Mouse (Mus musculus) Patski (cell line): ENCODE results near the gene Mok. TPM values are rescaled to one million over a fixed set of nuclear protein-coding genes. Genes with fewer than 3 reads are reported as not detected.
"Not testable (repeated sequence)": the region's sequence is repeated elsewhere in the genome, so short reads cannot be mapped to it uniquely, and the experiment has no call there.

Experiments
- ATAC-seq: fragments of 100-300 bp; one replicate; pipeline ENCODE4 v1.8.0; 2021
- CTCF ChIA-PET: fragments of 350-600 bp; sonication (Branson Sonifier 250); formaldehyde crosslinking; loops from one replicate; lab custom pipeline; 2022; ENCODE audit warnings: inconsistent platforms; lab: Charles Lee
- POLR2A ChIA-PET: fragments of 350-600 bp; sonication (Branson Sonifier 250); formaldehyde crosslinking; loops from one replicate; lab custom pipeline; 2022; ENCODE audit warnings: antibody characterized with exemption, inconsistent platforms; lab: Charles Lee
- DNase-seq: peaks from one replicate; pipeline ENCODE4 v3.0.0-alpha.2; 2011; ENCODE audit warnings: low read depth, low spot score
- H3K27me3 ChIP-seq: fragments of 371-371 bp; one replicate; pipeline ENCODE4 v1.5.1; 2021
- CTCF ChIP-seq: fragments of 100-300 bp; IDR thresholded peaks from one replicate; pipeline ENCODE4 v1.5.1; 2021
- in situ Hi-C: fragments of 300-500 bp; cut with MboI; formaldehyde crosslinking; loops from 3 replicates; pipeline ENCODE4 v1.11.1; 2018; ENCODE audit warnings: low pct_unique_long_range_greater_than_20kb, mixed read lengths
- polyA plus RNA-seq: library from polyadenylated mRNA; unstranded; gene quantifications from one replicate; pipeline ENCODE4 v1.2.3, GENCODE M21; 2021

The Mok gene
- polyA plus RNA-seq, 1 experiment from 2014 or later, result 16.2 TPM

DNA sequence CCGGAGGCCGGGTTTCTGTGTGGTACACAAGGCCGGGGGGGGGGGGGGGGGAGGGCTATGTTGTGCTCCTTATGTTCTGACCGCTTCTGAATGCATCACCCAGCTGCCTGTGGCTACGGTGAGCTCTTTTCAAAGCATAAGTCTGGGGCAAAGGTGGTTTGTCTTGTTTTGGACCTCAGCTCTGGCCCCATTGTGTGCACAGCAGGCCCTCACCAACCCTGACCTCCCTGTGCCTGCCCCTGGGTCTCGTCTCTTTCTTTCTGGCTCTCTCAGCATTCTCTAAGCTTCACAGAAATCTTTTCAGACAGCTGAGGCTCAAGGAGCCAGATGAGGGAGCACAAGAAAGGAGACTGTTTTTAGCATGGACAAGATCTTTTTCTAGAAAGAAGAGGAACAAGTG lies 24.8 kb upstream of the Mok start:
- ChIA-PET POLR2A (interaction anchor here (1.0 kb wide), 1 partner anchor 14 kb away, joined by 3 read pairs; no protein-coding TSS in a partner anchor), CTCF (no interaction called here)
- H3K27me3 ChIP-seq, result no peaks in the 10 kb centered on the region
- DNase-seq, result no peak
- ATAC-seq, result no peak
- no peak for TF ChIP-seq CTCF
- in situ Hi-C loops, result no loop called here

- no peak for TF ChIP-seq CTCF
- CTCF ChIA-PET, result no interaction called here
- POLR2A ChIA-PET, result no interaction called here
- ATAC-seq, result no peak
- no peaks in the 10 kb centered on the region for H3K27me3 ChIP-seq
- no peak for DNase-seq
- in situ Hi-C loops, result no loop called here
These were observed 23.3 kb upstream of the Mok start for GRCm38 (mm10) chr12:110864008-110864407.

GRCm38 (mm10) chr12:110861256-110861655 lies 20.5 kb upstream of the Mok start:
- in situ Hi-C loops, result no loop called here
- ATAC-seq, result no peak
- CTCF ChIA-PET, result no interaction called here
- TF ChIP-seq CTCF, result no peak
- POLR2A ChIA-PET, result no interaction called here
- no peak for DNase-seq
- H3K27me3 ChIP-seq, result no peaks in the 10 kb centered on the region

DNA sequence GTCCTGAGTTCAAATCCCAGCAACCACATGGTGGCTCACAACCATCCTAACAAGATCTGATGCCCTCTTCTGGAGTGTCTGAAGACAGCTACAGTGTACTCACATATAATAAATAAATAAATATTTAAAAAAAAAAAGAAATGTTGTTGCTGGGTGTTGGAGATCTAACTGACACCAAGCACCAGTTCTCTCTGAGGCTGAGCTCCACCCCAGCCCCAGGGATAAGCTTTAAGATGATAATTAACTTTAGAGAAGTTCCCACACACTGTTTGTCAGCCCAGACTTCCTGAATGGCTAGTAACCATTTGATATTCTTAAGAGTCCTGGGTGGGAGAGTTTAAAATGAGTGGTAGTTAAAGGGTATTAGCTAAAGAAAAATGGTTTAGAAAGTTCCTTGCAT lies 19.6 kb upstream of the Mok start:
- no peak for DNase-seq
- no peak for ATAC-seq
- CTCF ChIA-PET, result no interaction called here
- H3K27me3 ChIP-seq, result no peaks in the 10 kb centered on the region
- in situ Hi-C loops, result no loop called here
- TF ChIP-seq CTCF, result no peak
- POLR2A ChIA-PET, result interaction anchor here (1.3 kb wide), 1 partner anchor 20 kb away, joined by 3 read pairs; no protein-coding TSS in a partner anchor

GRCm38 (mm10) chr12:110858681-110859080 lies 17.9 kb upstream of the Mok start:
- POLR2A ChIA-PET, in situ Hi-C loops, ATAC-seq, CTCF ChIA-PET, DNase-seq, H3K27me3 ChIP-seq: not testable (repeated sequence)

GRCm38 (mm10) chr12:110857196-110857595 lies 16.5 kb upstream of the Mok start:
- no peak for TF ChIP-seq CTCF
- in situ Hi-C loops, result no loop called here
- no peaks in the 10 kb centered on the region for H3K27me3 ChIP-seq
- ChIA-PET CTCF (no interaction called here), POLR2A (no interaction called here)
- DNase-seq (no peak), ATAC-seq (no peak)

DNA sequence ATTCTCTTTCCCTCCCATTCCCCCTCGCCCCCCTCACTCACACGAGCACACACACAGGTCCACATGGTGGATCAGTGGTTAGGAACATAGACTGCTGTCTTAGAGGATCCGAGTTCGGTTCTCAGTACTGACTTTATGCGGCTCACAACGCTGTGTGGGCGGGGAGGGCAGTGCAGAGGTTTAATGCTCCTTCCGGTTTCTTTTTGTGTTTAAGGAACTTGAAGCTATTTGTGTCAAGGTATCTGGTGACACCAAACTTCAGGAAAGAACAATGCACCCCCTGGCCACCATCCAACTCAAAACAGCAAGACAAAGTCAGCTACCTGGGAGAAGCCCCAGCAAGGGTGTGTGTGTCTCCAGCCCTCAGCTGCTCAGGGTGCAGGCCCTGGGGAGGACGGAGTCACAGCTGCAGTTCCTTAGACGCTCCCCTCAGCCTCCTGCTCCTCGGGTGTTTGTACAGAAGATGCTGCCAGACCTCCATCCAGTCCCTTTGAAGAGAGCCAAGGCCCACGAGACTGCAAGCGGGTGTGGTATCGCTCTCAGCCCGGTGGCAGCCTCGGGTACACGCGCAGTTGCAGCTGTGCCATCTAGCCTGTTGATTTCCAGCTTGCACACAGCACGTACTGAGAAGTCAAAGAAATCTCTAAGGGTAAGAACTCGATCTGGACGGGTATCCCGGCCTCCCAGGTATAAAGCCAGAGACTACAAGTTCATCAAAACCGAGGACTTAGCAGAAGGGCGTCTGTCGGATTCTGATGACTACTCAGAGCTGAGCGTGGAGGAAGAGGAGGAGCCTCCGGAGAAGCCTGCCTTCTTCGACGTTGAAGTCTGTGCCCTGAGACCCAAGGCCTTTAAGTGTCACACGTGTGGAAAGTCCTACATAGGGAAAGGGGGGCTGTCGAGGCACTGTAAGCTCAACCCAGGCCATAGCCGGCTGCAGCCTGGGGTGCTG lies 14.3 kb upstream of the Mok start:
- POLR2A ChIA-PET, result no interaction called here
- CTCF ChIA-PET, result no interaction called here
- DNase-seq (no peak), ATAC-seq (no peak)
- in situ Hi-C loops, result no loop called here
- TF ChIP-seq CTCF, result no peak
- no peaks in the 10 kb centered on the region for H3K27me3 ChIP-seq

DNA sequence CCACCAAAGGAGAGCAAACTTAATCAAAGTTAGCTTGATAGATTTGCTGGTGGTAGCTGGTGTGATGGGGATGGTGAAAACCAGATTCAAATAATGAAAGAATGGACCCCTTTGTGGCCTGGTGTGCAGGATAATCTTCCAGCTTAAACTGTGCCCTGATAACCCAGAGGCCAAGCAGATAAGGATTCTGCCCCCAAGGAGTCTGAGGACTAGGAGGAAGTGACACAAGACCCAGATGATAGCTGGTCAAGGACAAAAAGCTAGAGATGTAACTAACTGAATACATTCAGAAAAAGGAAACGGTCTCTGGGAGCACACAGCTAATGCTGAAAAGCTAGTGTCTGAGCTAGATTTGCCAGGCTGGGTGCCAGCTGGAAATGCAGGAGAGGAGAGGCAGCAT lies 11.2 kb upstream of the Mok start:
- in situ Hi-C loops, result no loop called here
- ATAC-seq, result no peak
- no peak for DNase-seq
- CTCF ChIA-PET, result no interaction called here
- no peaks in the 10 kb centered on the region for H3K27me3 ChIP-seq
- no peak for TF ChIP-seq CTCF
- POLR2A ChIA-PET, result interaction anchor here (1.2 kb wide), 1 partner anchor 14 kb away, joined by 3 read pairs; no protein-coding TSS in a partner anchor

DNA sequence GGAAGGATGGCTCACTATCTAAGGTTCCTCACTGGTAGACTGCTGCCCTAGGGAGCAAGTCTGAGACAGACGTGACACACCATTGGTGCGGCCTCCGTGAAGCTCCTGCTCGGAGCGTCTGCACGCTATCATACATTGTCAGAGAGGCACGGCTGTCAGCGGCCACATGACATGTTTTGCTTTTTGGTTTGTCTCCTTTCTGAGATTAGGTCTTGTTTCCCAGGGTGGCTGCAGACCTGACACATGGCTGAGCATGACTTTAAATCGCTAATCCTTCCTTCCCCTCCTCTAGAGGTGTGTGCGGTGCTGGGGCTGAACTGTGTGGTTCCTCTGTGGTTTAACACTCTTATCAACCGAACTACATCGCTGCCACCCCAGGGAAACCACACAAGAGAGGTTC lies 10.7 kb upstream of the Mok start:
- ChIA-PET POLR2A (interaction anchor here (1.2 kb wide), 1 partner anchor 14 kb away, joined by 3 read pairs; no protein-coding TSS in a partner anchor), CTCF (no interaction called here)
- DNase-seq, result no peak
- in situ Hi-C loops, result no loop called here
- ATAC-seq, result no peak
- H3K27me3 ChIP-seq, result no peaks in the 10 kb centered on the region
- TF ChIP-seq CTCF, result no peak

DNA sequence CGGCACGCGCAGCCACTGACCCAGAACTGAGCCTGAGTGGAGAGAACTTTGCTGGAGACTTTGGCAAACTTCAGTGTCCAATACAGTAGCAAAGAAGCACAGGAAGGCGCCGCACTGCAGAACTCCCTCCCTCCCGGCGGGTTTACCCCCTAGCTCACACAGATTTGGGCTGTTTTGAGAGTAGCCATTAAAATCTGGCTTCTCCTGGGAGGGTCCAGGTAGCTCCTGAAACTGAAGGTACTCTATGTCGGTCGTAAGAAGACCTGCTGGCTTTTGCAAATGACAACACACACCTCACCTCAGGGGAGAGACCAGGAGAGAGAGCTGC lies 10.2 kb upstream of the Mok start:
- POLR2A ChIA-PET, result interaction anchor here (0.6 to 1.2 kb wide), 2 partner anchors 15 to 107 kb away, joined by 3 read pairs; no protein-coding TSS in a partner anchor
- DNase-seq (no peak), ATAC-seq (no peak)
- in situ Hi-C loops, result no loop called here
- no peaks in the 10 kb centered on the region for H3K27me3 ChIP-seq
- CTCF ChIA-PET, result no interaction called here
- no peak for TF ChIP-seq CTCF
